Mouse (Mus musculus): ENCODE results near the gene Sh2d2a. TPM values are rescaled to one million over a fixed set of nuclear protein-coding genes. Genes with fewer than 3 reads are reported as not detected.
"Not testable (repeated sequence)": the region's sequence is repeated elsewhere in the genome, so short reads cannot be mapped to it uniquely, and the experiment has no call there.

The Sh2d2a gene
- polyA plus RNA-seq (2012): 0.02 TPM in 1 of 2 replicates, not detected in the other

DNA sequence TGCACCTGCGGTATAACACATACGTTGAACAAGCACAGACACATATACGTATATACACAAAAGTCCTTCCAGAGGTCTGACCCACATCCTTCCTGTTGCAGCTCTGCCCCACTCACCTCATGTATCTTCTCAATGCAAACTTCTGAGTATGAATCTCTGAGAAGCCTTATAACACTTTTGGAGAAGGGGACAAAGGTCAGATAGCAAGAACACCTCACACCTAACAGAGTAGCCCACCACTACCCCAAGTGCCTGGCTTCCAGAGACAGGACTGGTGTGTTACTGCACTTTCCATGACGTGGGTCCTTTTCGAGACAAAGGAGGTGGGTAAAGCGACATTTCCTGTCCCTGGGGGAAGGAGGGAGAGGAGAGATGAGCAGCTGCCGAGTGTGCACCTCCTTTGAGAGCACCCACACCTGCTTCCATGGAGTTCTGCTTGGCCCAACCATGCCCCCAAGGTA, at the start of gene Sh2d2a:
Gene Sh2d2a (plus strand): TSS at position 106 of the 461 bp plus-strand sequence.
- TF ChIP-seq GATA1 (IDR thresholded peaks at IDR 0.05; ENCODE audit: low read length): no peak

DNA sequence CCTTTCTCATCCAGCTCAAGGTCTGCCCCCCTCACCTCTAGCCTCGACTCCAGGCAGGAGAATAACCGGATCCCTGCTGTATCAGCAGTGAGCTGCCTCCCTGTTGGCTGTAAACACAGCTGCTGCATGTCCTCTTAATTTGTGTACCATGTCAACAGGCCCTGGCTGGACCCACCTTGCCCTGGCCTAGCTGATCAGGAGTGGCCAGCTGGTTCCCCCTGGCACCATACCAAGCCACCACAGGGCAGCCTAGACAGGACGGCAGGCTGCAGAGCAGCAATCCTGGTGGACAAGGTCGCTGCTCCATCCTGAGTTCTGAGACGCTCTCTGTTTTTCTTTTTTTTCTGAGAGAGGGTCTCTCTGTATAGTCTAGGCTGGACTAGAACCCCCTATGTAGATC, 44.9 kb upstream of the Sh2d2a start:
- TF ChIP-seq GATA1 (IDR thresholded peaks at IDR 0.05; ENCODE audit: low read length): no peak

DNA sequence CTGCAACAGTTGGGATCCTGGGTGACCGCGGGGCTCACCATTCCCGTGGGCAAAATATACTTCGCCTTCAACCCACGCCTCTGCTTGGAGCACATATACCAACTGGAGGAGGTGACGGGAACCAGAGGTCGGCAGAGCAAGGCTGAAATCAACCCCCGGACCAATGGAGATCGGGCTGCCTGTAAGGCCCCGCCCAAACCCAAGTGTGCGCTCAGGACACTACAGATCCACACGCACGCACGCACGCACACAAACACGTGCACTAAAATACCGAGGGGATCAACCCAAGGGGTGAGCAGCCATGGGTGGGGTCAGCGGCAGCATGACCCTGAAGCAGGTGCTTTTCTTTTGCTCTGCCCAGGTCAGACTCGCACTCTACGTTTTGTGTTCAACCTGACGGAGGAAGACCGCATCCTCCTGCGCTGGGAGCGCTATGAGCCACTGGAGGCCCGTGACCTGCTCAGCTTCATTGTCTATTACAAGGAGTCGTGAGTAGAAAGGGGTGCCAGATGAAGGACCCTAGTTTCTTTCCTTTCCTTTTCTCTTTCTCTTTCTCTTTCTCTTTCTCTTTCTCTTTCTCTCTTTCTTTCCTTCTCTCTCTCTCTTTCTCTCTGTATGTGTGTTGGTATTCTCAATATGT, 42.4 kb upstream of the Sh2d2a start:
- no peak for TF ChIP-seq GATA1 (IDR thresholded peaks at IDR 0.05; ENCODE audit: low read length)

DNA sequence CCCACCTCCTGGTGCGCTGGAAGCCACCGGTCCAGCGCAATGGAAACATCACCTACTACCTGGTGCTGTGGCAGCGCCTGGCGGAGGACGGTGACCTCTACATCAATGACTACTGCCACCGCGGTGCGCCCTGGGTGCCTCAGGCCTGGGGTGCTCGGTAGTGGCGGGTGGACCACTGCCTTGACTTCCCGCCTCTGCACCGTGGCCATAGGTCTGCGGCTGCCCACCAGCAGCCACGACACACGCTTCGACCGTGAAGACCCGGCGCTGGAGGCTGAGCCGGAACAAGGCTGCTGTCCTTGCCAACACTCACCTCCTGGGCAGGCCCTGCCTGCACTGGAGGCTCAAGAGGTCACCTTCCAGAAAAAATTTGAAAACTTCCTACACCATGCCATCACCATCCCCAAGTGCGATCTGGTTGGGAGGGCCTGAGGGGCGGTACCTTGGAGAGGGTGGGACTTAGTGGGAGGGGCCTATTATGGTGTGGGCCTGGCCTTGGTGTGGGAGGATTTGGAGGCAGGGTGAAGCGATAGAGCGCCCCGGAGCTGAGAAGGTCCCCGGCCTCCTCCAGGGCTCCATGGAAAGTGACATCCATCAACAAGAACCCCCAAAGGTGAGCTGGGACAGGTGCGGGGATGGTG, 37.1 kb upstream of the Sh2d2a start:
- no peak for TF ChIP-seq GATA1 (IDR thresholded peaks at IDR 0.05; ENCODE audit: low read length)

DNA sequence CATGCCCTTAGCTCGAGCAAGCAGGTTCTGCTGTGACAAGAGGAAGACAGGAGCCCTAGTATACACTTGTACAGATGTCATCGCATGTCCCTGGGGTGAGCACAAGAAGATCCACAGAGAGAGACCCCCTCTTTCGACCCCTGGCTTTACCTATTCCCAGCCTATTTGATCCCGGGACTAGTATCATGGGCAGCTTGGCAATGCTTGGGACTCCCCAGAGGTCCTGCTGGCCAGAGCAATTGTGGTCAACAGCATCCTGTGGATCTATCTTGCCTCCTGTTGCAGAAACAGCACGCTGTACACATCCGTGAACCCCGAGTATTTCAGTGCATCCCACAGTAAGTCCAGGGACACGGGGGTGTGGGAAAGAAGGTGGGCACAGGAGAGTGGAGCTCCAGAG, 35.3 kb upstream of the Sh2d2a start:
- no peak for TF ChIP-seq GATA1 (IDR thresholded peaks at IDR 0.05; ENCODE audit: low read length)

DNA sequence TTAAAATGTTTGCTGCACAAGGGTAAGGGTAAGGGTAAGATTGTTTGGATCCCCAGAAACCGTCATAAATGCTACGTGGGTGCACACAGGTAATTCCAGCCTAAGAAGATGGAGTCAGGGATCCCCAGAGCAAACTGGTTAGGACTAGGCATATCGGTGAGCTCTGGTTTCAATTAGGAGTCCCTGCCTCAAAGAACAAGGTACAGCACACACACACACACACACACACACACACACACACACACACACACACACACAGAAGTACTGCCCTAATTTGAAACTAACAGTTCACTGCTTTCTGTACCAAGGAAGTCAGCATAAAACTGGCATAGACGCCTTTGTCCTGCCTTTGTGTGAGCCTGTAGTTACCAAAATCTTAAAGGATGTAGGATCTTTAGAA, 34.1 kb upstream of the Sh2d2a start:
- no peak for TF ChIP-seq GATA1 (IDR thresholded peaks at IDR 0.05; ENCODE audit: low read length)

DNA sequence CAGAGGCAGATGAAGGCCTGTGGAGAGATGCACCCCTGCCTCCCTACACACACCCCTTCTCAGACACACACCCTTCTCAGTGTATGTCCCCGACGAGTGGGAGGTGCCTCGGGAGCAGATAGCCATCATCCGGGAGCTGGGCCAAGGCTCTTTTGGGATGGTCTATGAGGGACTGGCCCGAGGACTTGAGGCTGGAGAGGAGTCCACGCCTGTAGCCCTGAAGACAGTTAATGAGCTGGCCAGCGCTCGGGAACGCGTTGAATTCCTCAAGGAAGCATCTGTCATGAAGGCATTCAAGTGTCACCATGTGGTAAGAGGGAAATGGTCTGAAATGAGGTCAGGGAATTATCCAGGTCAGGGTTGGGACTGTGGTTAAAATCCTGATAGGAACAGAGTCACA, 33.7 kb upstream of the Sh2d2a start:
- TF ChIP-seq GATA1 (IDR thresholded peaks at IDR 0.05; ENCODE audit: low read length): no peak

DNA sequence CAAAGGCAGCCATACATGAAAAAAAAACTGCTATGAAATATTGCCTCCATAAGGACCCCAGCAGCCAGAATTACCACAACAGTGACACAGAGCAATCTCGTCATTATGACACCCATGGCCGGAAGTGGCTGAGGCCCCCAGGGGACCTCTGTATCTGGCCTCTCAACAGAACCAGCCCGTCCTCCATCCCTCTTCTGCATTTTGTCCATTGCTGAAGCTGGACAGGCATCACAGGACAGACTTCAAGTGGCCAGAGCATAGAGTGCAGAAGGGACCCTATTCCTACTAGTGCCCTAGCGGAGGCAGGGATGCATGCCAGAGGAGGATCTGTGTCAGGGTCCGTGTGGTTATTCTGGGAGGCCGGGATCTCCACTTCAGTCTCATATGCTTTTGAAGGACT, 30.4 kb upstream of the Sh2d2a start:
- no peak for TF ChIP-seq GATA1 (IDR thresholded peaks at IDR 0.05; ENCODE audit: low read length)

DNA sequence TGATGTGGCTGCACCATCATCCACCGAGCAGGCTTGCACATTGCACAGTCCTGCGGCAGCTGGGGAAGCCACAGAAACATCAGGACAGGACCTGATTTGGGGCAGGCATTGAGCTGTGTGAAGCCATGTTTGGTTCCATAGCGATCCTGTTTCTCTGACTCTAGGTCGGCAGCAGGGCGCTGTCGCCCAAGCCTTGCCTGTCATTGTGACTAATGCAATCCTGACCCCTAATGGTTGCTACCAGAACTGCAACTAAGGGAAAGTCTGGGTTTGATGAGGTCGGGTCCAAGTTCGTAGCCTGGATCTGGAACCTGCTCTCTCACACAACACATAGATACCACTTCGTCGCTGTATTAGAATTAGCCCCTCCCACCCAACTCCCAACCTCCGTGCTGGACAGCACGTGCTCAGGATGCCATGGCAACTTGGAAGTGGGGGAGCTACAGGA, 29.9 kb upstream of the Sh2d2a start:
- no peak for TF ChIP-seq GATA1 (IDR thresholded peaks at IDR 0.05; ENCODE audit: low read length)

DNA sequence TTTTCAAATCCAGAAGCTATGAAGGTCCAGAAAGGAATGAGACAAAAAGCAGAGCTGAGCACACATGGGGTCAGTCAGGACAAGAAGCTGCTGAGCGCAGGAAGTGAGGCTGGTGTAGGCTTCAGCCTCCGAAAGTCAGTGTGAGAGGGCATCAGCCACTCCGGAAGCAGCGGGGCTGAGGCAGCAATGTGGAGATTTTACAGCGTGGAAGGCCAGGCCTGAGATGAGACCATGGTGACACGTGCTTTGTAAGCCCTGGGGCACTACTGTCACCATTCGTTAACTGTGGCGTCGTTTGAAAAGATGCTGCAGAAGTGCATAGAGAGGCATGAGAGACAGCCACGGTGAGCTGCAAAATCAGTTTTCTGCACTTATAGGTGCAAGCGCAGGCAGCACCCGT, 28.3 kb upstream of the Sh2d2a start:
- TF ChIP-seq GATA1 (IDR thresholded peaks at IDR 0.05; ENCODE audit: low read length): no peak

DNA sequence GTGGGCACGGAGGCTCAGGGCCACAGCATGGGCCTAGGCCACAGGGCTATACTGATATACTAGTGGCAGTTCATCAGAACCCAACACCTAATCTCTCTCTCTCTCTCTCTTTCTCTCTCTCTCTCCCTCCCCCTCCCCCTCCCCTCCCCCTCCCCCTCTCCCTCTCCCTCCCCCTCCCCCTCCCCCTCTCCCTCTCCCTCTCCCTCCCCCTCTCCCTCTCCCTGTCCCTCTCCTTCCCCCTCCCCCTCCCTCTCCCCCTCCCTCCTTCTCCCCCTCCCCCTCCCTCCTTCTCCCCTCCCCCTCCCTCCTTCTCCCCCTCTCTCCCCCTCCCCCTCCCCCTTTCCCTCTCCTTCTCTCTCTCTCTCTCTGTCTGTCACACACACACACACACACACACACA, 22.3 kb upstream of the Sh2d2a start, which contains the start of gene Pear1:
Gene Pear1 (minus strand): TSS at position 101 of the 400 bp plus-strand sequence.
- TF ChIP-seq GATA1 (IDR thresholded peaks at IDR 0.05; ENCODE audit: low read length): not testable (repeated sequence)

DNA sequence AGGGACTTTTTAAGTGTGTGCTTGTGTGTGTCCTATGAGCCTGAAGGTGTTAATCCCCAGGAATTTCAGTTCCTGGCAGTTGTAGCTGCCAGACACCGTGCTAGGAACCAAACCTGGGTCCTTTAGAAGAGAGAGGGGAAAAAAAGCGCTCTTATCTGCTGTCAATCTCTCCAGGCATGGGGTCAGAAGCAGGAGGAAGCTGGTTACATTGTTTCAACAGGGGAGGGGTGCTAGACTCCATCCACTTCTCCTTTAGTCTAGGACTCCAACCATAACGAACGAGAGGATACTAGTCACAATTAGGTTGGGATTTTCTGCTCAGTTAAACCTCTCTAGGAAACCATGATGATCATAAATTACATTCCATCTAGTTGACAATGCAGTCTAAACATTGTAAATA, 18.1 kb upstream of the Sh2d2a start:
- TF ChIP-seq GATA1 (IDR thresholded peaks at IDR 0.05; ENCODE audit: low read length): no peak

DNA sequence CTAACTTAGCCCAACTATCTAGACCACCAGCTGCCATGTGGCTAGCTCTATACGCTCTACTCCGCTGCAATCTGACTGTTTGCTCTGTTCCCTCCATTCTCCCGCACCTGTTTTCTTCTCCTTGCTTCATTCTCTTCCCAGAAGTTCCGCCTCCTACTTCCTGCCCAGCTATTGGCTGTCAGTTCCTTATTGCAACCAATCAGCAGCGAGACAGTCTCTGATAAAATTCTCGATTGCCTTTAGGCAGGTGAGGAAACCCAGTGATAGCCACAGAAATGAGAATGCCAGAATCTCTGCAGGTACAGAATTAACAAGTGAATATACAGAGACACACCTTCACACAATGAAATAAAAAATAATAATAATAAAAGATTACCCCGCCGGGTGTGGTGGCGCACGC, 17.5 kb upstream of the Sh2d2a start:
- no peak for TF ChIP-seq GATA1 (IDR thresholded peaks at IDR 0.05; ENCODE audit: low read length)

DNA sequence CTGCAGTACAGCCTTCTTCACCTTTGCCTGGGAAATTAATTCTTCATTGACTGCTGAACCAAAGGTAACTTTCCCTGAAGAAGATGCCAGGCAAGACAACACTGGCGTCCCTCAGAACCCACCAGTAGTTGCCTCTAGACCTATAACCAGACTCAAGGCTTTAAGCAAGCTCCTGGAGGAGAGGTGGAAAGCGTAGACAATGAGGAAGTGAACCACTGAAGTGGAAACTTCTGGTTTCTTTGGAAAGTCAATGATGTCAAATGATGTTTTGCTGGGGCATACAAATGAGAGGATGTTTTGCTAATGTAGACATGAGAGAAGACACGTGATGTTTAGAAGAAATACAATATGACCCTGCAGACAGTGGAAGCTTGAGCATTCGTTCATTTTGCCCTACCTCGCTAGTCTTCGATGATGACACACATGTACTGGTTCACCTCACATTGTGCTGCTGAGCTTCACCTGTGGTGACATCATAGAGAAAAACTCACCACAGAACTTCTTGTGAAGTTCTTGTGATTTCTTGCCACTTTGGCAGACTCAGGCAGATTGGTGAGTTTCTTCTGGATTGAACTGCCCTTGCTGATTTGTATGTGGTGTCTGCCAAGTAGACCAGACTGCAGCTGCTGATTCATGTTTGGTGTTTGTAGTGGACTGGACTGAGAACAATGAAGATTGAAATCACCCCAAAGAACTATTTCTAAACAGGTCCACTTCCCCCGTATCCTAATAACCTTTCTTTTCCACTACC, 14.3 kb upstream of the Sh2d2a start:
- TF ChIP-seq GATA1 (IDR thresholded peaks at IDR 0.05; ENCODE audit: low read length): no peak

DNA sequence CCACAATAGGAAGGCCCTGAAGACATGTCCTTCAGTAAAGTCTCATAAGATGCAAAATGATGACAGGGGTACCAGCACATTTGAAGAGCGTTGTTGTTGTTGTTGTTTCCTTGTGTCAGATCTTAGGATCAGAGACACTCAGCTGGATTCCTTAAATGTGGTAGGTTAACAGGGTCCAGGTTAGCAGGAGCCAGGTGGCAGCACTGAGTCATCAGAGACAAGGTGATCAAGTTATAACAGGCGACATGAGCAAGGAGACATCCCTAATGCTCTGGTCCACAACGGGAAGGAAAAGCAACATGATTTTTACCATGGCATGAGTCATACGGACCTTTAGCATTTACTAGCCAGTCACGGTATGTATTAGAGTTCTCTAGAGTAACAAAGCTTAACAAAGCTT, 13.1 kb upstream of the Sh2d2a start:
- no peak for TF ChIP-seq GATA1 (IDR thresholded peaks at IDR 0.05; ENCODE audit: low read length)

DNA sequence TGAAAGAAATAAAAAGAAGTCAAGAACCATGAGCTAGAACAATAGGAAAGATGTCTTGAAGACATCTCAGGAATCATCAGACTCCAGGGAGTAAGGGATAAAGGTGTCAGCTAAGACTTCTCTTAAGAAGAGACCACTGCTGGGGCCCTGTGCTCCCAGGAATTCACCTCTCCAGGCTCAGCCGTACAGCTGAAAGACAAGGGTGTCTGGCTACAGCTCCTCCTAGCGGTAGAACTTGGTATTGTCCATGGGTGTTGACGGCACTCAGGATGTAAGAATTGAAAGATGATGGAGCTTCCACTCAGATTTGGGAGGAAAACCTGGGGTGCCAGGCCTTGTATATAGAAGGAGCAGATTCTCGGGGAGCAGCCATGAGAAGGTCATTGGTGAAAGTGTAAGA, 7.9 kb upstream of the Sh2d2a start:
- no peak for TF ChIP-seq GATA1 (IDR thresholded peaks at IDR 0.05; ENCODE audit: low read length)

Data from G1E-ER4 (cell line).